Mouse (Mus musculus): ENCODE data around the gene Ak5. TPM values are rescaled to one million over a fixed set of nuclear protein-coding genes. Genes with fewer than 3 reads are reported as not detected.
A peak's percentile ranks its signal among the peaks of the same experiment; 100 is the strongest.

The Ak5 gene
- total RNA-seq, 2 experiments from 2014 or later: 139 to 148 TPM

- DNase-seq (ENCODE audit: extremely low spot score in 1 of 2, low spot score in 2 of 2): no peak
- intact Hi-C loops (cut with DNase I): no loop called here
- Histone ChIP-seq H3K4me3 (no peak overlapping the region), H3K27ac (no peak overlapping the region)
- TF ChIP-seq CTCF (IDR thresholded peaks at IDR 0.05): no peak
Measured at GRCm38 (mm10) chr3:152482182-152482581, 186.0 kb downstream of the Ak5 start.

DNA sequence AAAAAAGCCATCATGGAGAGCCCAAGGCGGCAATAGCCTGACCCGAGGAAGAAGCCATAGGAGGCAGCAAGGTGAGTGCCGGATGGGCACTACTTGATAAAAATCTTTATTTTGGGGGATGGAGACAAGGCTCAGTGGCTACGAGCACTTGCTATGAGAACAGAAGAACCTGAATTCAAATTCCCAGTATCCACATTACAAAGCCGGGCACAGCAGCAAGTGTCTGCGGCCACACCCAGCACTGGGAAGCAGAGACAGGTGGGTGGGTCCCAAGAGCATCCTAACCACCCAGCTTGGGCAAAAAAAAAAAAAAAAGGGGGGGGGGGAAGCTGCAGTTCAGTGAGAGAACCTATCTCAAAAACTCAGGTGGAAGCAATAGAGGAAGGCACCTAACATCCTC is 187.8 kb downstream of the Ak5 start:
- no peak for TF ChIP-seq CTCF (IDR thresholded peaks at IDR 0.05)
- no peak overlapping the region for H3K27ac ChIP-seq
- intact Hi-C loops (cut with DNase I): no loop called here
- no peak for DNase-seq (ENCODE audit: extremely low spot score in 1 of 2, low spot score in 2 of 2)
- H3K4me3 ChIP-seq: no peak overlapping the region

DNA sequence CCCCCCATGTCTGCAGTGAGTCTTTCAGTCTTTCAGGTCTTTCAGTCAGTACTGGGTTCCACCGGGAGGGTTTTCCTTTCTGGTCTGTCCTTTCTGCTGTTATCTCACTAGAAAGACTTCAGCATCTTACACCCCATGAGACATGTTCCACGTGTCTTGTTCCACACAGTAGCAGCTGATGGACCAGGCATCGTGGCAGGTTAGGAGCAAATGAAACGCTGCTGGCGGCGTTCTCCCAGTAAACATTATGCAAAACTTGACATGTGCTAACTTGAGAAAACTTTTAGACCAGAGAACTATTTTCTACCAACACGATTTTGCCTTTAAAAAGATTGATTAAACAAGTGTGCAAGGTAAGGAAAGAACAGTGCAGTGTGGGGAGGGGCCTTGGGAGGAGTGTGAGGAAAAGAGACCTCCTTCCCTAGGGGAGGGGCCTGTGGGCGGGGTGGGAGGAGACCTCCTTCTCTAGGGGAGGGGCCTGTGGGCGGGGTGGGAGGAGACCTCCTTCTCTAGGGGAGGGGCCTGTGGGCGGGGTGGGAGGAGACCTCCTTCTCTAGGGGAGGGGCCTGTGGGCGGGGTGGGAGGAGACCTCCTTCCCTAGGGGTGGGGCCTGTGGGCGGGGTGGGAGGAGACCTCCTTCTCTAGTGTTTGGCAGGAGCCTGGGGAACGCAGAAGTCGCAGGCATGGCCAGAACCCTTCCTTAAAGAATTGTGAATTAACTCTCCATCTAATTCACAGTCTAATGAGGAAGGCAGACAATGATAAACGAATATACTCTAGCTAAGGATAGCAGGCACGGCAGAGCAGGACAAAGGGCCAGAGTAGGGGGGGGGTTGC is 189.3 kb downstream of the Ak5 start:
- no peak for DNase-seq (ENCODE audit: extremely low spot score in 1 of 2, low spot score in 2 of 2)
- TF ChIP-seq CTCF (IDR thresholded peaks at IDR 0.05): no peak
- Histone ChIP-seq H3K4me3 (peak overlapping the region; percentile 44), H3K27ac (no peak overlapping the region)
- intact Hi-C loops (cut with DNase I): loop anchor here (5.0 kb wide), 3 partner anchors 82 to 1418 kb away; partner anchors contain the start of genes Ak5 and Zzz3

DNA sequence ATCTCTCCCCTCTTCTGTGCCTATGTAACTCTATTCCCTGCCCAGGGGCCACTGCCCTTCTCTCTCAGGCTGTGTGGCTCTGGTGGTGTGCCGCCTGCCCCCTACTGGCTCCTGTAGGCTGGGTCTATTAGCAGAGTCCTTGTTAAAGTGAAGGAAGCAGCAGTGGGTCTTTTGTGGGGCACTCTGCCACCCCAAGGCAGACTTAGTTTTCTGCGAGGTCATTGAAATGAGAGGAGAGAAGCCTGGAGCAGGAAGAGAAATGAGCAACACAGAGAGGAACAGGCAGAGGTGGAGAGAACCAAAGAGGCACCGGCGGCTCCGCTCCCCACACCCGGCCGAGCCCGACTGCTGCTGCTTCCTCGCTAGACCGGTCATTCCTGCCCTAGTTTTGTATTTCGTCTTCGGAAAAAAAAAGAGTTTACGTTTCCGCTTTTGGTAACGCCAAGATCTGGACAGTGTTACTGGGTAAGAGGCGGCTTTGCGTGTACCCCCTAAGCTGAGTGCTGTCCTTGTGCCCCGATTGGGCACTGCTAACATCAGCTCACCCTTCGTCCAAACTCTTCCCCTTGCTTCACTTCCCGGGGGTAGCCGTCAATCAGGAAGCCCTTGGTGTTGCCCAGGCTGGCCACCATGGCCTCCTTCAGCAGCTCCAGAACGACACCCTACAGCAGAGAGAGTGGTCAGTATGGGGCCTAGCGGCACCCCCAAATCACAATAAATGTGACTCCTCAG is 190.2 kb downstream of the Ak5 start:
- intact Hi-C loops (cut with DNase I): loop anchor here (5.0 kb wide), 3 partner anchors 81 to 1419 kb away; partner anchors contain the start of genes Ak5 and Zzz3
- peak; percentile 67 for TF ChIP-seq CTCF (IDR thresholded peaks at IDR 0.05)
- H3K27ac ChIP-seq: peak overlapping the region; percentile 54; the same call in 1 of the 2 replicates
- H3K4me3 ChIP-seq: peak overlapping the region; percentile 44
- DNase-seq (ENCODE audit: extremely low spot score in 1 of 2, low spot score in 2 of 2): peak in 1 of 2 experiments; percentile 48

- TF ChIP-seq CTCF (IDR thresholded peaks at IDR 0.05): no peak
- Histone ChIP-seq H3K4me3 (no peak overlapping the region), H3K27ac (no peak overlapping the region)
- intact Hi-C loops (cut with DNase I): loop anchor here (2.0 to 5.0 kb wide), 4 partner anchors 79 to 1421 kb away; partner anchors contain the start of genes Ak5 and Zzz3
- no peak for DNase-seq (ENCODE audit: extremely low spot score in 1 of 2, low spot score in 2 of 2)
Measured at GRCm38 (mm10) chr3:152475894-152476293, 192.3 kb downstream of the Ak5 start.

- Histone ChIP-seq H3K27ac (no peak overlapping the region), H3K4me3 (no peak overlapping the region)
- no peak for TF ChIP-seq CTCF (IDR thresholded peaks at IDR 0.05)
- intact Hi-C loops (cut with DNase I): loop anchor here (2.0 to 5.0 kb wide), 4 partner anchors 78 to 1422 kb away; partner anchors contain the start of genes Ak5 and Zzz3
- no peak for DNase-seq (ENCODE audit: extremely low spot score in 1 of 2, low spot score in 2 of 2)
Measured at GRCm38 (mm10) chr3:152475278-152475669, 192.9 kb downstream of the Ak5 start.

- peak; percentile 74 for TF ChIP-seq CTCF (IDR thresholded peaks at IDR 0.05)
- DNase-seq (ENCODE audit: extremely low spot score in 1 of 2, low spot score in 2 of 2): peak; percentile 42 to 52
- Histone ChIP-seq H3K27ac (no peak overlapping the region), H3K4me3 (no peak overlapping the region)
- intact Hi-C loops (cut with DNase I): loop anchor here (2.0 to 5.0 kb wide), 4 partner anchors 77 to 1423 kb away; partner anchors contain the start of genes Ak5 and Zzz3
Measured at GRCm38 (mm10) chr3:152474582-152475277, 193.4 kb downstream of the Ak5 start.

DNA sequence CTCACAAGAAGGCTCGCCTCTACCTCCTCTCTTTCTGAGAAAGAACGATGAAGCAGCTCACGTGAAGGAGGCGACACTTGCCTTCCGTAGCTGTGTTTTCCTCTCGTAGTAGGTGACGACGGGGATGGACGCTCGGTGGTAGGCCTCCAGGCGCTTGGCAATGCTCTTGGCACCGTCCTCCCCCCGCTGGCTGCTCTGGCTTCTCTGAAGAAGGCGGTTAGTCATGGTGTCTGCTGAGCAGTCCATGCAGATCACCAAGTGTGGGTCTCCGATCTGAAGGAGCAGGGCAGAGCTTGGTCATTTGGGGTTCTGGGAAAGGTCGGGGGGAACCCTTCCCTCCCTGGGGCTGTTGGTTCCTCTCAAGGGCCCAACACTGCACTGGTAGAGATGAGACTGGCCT is 195.5 kb downstream of the Ak5 start:
- TF ChIP-seq CTCF (IDR thresholded peaks at IDR 0.05): no peak
- Histone ChIP-seq H3K4me3 (no peak overlapping the region), H3K27ac (no peak overlapping the region)
- intact Hi-C loops (cut with DNase I): no loop called here
- DNase-seq (ENCODE audit: extremely low spot score in 1 of 2, low spot score in 2 of 2): no peak

- no peak for TF ChIP-seq CTCF (IDR thresholded peaks at IDR 0.05)
- no peak for DNase-seq (ENCODE audit: extremely low spot score in 1 of 2, low spot score in 2 of 2)
- Histone ChIP-seq H3K27ac (no peak overlapping the region), H3K4me3 (no peak overlapping the region)
- intact Hi-C loops (cut with DNase I): no loop called here
Measured at GRCm38 (mm10) chr3:152470347-152470746, 197.8 kb downstream of the Ak5 start.

GRCm38 (mm10) chr3:152469423-152470200 is 198.5 kb downstream of the Ak5 start:
- Histone ChIP-seq H3K4me3 (no peak overlapping the region), H3K27ac (no peak overlapping the region)
- intact Hi-C loops (cut with DNase I): no loop called here
- DNase-seq (ENCODE audit: extremely low spot score in 1 of 2, low spot score in 2 of 2): no peak
- no peak for TF ChIP-seq CTCF (IDR thresholded peaks at IDR 0.05)

- no peak for TF ChIP-seq CTCF (IDR thresholded peaks at IDR 0.05)
- intact Hi-C loops (cut with DNase I): no loop called here
Measured at GRCm38 (mm10) chr3:152468569-152469041, 199.6 kb downstream of the Ak5 start.

More at GRCm38 (mm10) chr3:152468569-152469041, 199.6 kb downstream of the Ak5 start:
- DNase-seq (ENCODE audit: extremely low spot score in 1 of 2, low spot score in 2 of 2): no peak
- H3K4me3 ChIP-seq: no peak overlapping the region
- H3K27ac ChIP-seq: no peak overlapping the region

All from left cerebral cortex, adult 2 months (tissue).